Mouse (Mus musculus) hindbrain, embryonic 16.5 days (tissue): Measurements from ENCODE around the gene Fkbp5. TPM values are rescaled to one million over a fixed set of nuclear protein-coding genes. Genes with fewer than 3 reads are reported as not detected.

Experiments used
- ATAC-seq: fragments of 200-750 bp; cut with Nextera tagmentation; 2 replicates; pipeline ENCODE4 v1.8.0; 2017; ENCODE audit warnings: moderate TSS enrichment, moderate library complexity
- H3K27ac ChIP-seq: fragments of 300-500 bp; sonication (generic); 2 replicates; pipeline ENCODE4 v1.5.1; 2014; ENCODE audit warnings: low read depth, mild to moderate bottlenecking, control low read depth, low read length, moderate library complexity
- H3K27me3 ChIP-seq: fragments of 300-500 bp; sonication (generic); replicated peaks from 2 replicates; pipeline ENCODE4 v1.6.1; 2014; ENCODE audit warnings: low read length; ENCODE audit not compliant: control insufficient read depth, insufficient read depth
- H3K36me3 ChIP-seq: fragments of 300-500 bp; sonication (generic); 2 replicates; pipeline ENCODE4 v1.6.1; 2014; ENCODE audit warnings: mild to moderate bottlenecking, low read length, moderate library complexity, mixed read lengths; ENCODE audit not compliant: control insufficient read depth, insufficient read depth
- H3K4me1 ChIP-seq: fragments of 300-500 bp; sonication (generic); 2 replicates; pipeline ENCODE4 v1.6.1; 2014; ENCODE audit warnings: low read depth, low read length; ENCODE audit not compliant: control insufficient read depth, insufficient read depth
- H3K4me2 ChIP-seq: fragments of 300-500 bp; sonication (generic); 2 replicates; pipeline ENCODE4 v1.6.1; 2014; ENCODE audit warnings: mild to moderate bottlenecking, low read length, control low read depth, moderate library complexity
- H3K4me3 ChIP-seq: fragments of 300-500 bp; sonication (generic); 2 replicates; pipeline ENCODE4 v1.5.1; 2014; ENCODE audit warnings: mild to moderate bottlenecking, low read length, control low read depth, moderate library complexity
- H3K9ac ChIP-seq: fragments of 300-500 bp; sonication (generic); 2 replicates; pipeline ENCODE4 v1.6.1; 2014; ENCODE audit warnings: low read depth, mild to moderate bottlenecking, control low read depth, low read length, moderate library complexity
- H3K9me3 ChIP-seq: fragments of 300-500 bp; sonication (generic); 2 replicates; pipeline ENCODE4 v1.6.1; 2014; ENCODE audit warnings: mild to moderate bottlenecking, low read length, moderate library complexity; ENCODE audit not compliant: control insufficient read depth
- WGBS: fragments of 180-500 bp; shearing (Covaris S2); extraction: QIAGEN DNeasy Blood & Tissue Kit; methylation state at CpG from one replicate; pipeline ENCODE4 v1.1.7; 2014; 5-methylcytosine and 5-hydroxymethylcytosine counted together
- polyA plus RNA-seq: library from polyadenylated mRNA; unstranded; fragments of >200 nt; fragmentation: Nextera tagmentation; extraction: Ambion mirVana; gene quantifications from 2 replicates; pipeline ENCODE4 v1.2.1, GENCODE M21; 2015

Gene Fkbp5
- polyA plus RNA-seq, 1 experiment from 2014 or later, result 26.7 TPM

- no peak for ATAC-seq
- 81% methylated on average over 7 of the region's 7 CpGs for WGBS
These were observed 53.5 kb downstream of the Fkbp5 start for GRCm38 (mm10) chr17:28463701-28464443.

GRCm38 (mm10) chr17:28460388-28460787 is 56.9 kb downstream of the Fkbp5 start:
- WGBS, result 94% methylated on average over 1 of the region's 1 CpGs
- H3K9ac ChIP-seq, result no peak overlapping the region
- H3K9me3 ChIP-seq, result no peaks in the 10 kb centered on the region
- no peak overlapping the region for H3K27ac ChIP-seq
- H3K4me3 ChIP-seq, result no peak overlapping the region
- no peak for ATAC-seq
- no peaks in the 10 kb centered on the region for H3K27me3 ChIP-seq
- no peaks in the 10 kb centered on the region for H3K4me1 ChIP-seq
- no peak overlapping the region for H3K4me2 ChIP-seq
- H3K36me3 ChIP-seq, result no peaks in the 10 kb centered on the region

More at GRCm38 (mm10) chr17:28463701-28464443, 53.5 kb downstream of the Fkbp5 start:
- no peak overlapping the region for H3K4me3 ChIP-seq
- no peaks in the 10 kb centered on the region for H3K36me3 ChIP-seq
- H3K9me3 ChIP-seq, result no peaks in the 10 kb centered on the region
- no peak overlapping the region for H3K9ac ChIP-seq
- no peak overlapping the region for H3K4me2 ChIP-seq
- H3K27me3 ChIP-seq, result no peaks in the 10 kb centered on the region
- no peak overlapping the region for H3K27ac ChIP-seq
- no peaks in the 10 kb centered on the region for H3K4me1 ChIP-seq

- Histone ChIP-seq H3K27me3 (no peaks in the 10 kb centered on the region), H3K9me3 (no peaks in the 10 kb centered on the region), H3K4me3 (no peak overlapping the region), H3K9ac (no peak overlapping the region), H3K4me1 (peaks cover 2% of the 10 kb centered on the region; the same call in 1 of the 2 replicates), H3K36me3 (no peaks in the 10 kb centered on the region), H3K4me2 (no peak overlapping the region), H3K27ac (no peak overlapping the region)
- 58% methylated on average over 4 of the region's 4 CpGs for WGBS
- ATAC-seq, result no peak
These were observed 62.2 kb downstream of the Fkbp5 start for GRCm38 (mm10) chr17:28455098-28455497.

DNA sequence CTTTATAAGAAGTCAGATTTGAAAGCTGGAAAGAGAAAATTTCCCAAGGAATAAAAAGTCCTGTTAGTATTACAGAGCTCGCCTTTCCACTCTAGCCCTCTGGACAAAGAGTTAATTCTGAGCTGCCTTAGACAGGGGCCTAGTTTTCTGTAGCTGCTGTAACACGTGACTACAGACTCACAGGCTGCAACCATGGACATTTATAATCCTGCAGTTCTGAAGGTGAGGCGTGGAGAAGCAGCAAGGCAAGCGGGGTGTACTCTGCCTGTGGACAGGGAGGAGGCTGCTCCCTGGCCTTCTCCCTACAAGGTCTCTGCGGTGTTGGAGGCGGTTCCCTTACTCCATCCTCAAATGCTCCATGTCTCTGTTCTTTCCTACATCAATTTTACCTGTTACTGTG is 64.4 kb downstream of the Fkbp5 start:
- 69% methylated on average over 6 of the region's 6 CpGs for WGBS
- H3K9me3 ChIP-seq, result no peaks in the 10 kb centered on the region
- H3K9ac ChIP-seq, result no peak overlapping the region
- peaks cover 2% of the 10 kb centered on the region; the same call in 1 of the 2 replicates for H3K4me1 ChIP-seq
- H3K27me3 ChIP-seq, result no peaks in the 10 kb centered on the region
- H3K27ac ChIP-seq, result peak overlapping the region; percentile 45; the same call in 1 of the 2 replicates
- H3K4me3 ChIP-seq, result no peak overlapping the region
- peak; percentile 74 for ATAC-seq
- no peaks in the 10 kb centered on the region for H3K36me3 ChIP-seq
- H3K4me2 ChIP-seq, result no peak overlapping the region

DNA sequence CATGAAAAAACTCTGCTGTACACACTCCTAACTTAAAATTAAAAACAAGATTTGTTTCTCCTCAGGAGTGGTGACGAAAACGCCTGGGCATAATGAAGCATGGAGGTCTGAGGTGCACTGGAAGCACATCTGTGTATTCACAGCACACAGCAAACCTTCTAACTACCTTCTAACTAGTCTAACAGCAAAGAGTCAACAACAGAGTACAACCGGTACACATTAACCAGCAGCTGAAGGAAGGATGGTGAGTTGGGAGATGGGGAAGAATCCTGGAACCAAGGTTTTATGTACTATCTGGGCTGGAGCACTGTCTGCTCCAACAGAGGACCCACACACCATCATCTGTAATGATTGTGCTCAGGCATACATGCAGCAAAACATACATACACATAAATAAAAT is 65.4 kb downstream of the Fkbp5 start:
- Histone ChIP-seq H3K4me1 (peaks cover 2% of the 10 kb centered on the region; the same call in 1 of the 2 replicates), H3K4me3 (no peak overlapping the region), H3K27me3 (no peaks in the 10 kb centered on the region), H3K9me3 (no peaks in the 10 kb centered on the region), H3K4me2 (no peak overlapping the region), H3K36me3 (no peaks in the 10 kb centered on the region), H3K9ac (no peak overlapping the region), H3K27ac (no peak overlapping the region)
- WGBS, result 85% methylated on average over 3 of the region's 3 CpGs
- ATAC-seq, result no peak

- Histone ChIP-seq H3K4me1 (peaks cover 2% of the 10 kb centered on the region; the same call in 1 of the 2 replicates), H3K4me3 (no peak overlapping the region), H3K27ac (no peak overlapping the region), H3K27me3 (no peaks in the 10 kb centered on the region), H3K9me3 (no peaks in the 10 kb centered on the region), H3K36me3 (no peaks in the 10 kb centered on the region), H3K4me2 (no peak overlapping the region), H3K9ac (no peak overlapping the region)
- ATAC-seq, result no peak
- WGBS, result 89% methylated on average over 5 of the region's 5 CpGs
These were observed 65.8 kb downstream of the Fkbp5 start for GRCm38 (mm10) chr17:28451487-28451886.

DNA sequence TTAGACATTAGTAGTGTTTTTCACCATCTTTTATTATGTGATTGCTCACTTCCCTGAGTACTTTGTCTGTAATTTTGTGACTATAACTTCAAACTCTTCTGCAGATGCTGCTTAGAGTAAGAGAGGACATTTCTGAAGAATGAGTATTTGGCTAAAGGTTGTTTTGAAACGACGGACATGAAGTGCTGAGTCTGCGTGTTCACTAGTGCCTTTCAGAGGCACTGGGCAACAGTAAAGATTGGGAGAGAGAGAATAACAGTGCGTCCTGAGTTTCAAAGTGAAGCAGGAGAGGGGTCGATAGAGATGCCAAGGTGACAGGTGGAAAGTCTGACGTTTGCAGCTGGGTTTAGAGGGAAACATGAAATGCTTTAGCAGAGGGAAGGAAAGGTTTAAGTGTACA is 69.1 kb downstream of the Fkbp5 start:
- Histone ChIP-seq H3K4me3 (no peak overlapping the region), H3K36me3 (no peaks in the 10 kb centered on the region), H3K9me3 (no peaks in the 10 kb centered on the region), H3K4me1 (peaks cover 2% of the 10 kb centered on the region; the same call in 1 of the 2 replicates), H3K27ac (no peak overlapping the region), H3K4me2 (no peak overlapping the region), H3K9ac (no peak overlapping the region), H3K27me3 (no peaks in the 10 kb centered on the region)
- WGBS, result 74% methylated on average over 6 of the region's 6 CpGs
- ATAC-seq, result no peak

DNA sequence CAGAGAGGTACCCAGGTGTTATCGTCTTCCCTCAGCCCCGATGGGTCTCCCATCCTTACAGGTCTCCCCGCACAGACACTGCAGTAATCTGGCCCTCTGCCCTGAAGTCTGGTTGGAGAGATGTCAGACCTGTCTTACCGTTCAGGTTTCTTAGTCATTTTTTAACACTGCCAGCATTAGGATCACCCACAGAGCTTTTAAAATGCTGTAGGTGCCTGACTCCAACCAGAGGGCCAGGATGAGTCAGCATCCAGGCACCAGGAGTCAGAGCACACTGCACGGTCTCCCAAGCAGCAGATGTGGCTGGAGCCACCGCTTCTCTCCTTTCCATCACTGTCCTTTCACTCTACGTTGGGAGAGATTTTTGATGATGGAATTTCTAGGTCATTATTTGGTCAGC is 69.5 kb downstream of the Fkbp5 start:
- WGBS, result 77% methylated on average over 7 of the region's 7 CpGs
- ATAC-seq, result no peak

GRCm38 (mm10) chr17:28446820-28447168 is 70.5 kb downstream of the Fkbp5 start:
- 79% methylated on average over 5 of the region's 5 CpGs for WGBS
- no peak overlapping the region for H3K27ac ChIP-seq
- no peaks in the 10 kb centered on the region for H3K27me3 ChIP-seq

More for the DNA sequence above, 69.5 kb downstream of the Fkbp5 start:
- Histone ChIP-seq H3K27ac (no peak overlapping the region), H3K4me1 (no peaks in the 10 kb centered on the region), H3K9me3 (no peaks in the 10 kb centered on the region), H3K27me3 (no peaks in the 10 kb centered on the region), H3K4me3 (no peak overlapping the region), H3K4me2 (no peak overlapping the region), H3K9ac (no peak overlapping the region), H3K36me3 (no peaks in the 10 kb centered on the region)

More at GRCm38 (mm10) chr17:28446820-28447168, 70.5 kb downstream of the Fkbp5 start:
- Histone ChIP-seq H3K4me3 (no peak overlapping the region), H3K4me1 (no peaks in the 10 kb centered on the region), H3K4me2 (no peak overlapping the region), H3K36me3 (no peaks in the 10 kb centered on the region), H3K9ac (no peak overlapping the region), H3K9me3 (no peaks in the 10 kb centered on the region)
- ATAC-seq, result no peak
